Mouse (Mus musculus): ENCODE data around the gene Notch1. TPM values are rescaled to one million over a fixed set of nuclear protein-coding genes. Genes with fewer than 3 reads are reported as not detected.
A peak's percentile ranks its signal among the peaks of the same experiment; 100 is the strongest.

Gene Notch1
- total RNA-seq, 2 experiments from 2014 or later = 48.4 to 52.9 TPM

GRCm38 (mm10) chr2:26449121-26450060 lies 67.1 kb downstream of the Notch1 start:
- DNase-seq (ENCODE audit: low spot score in 2 of 2) = peak; percentile 58 to 76

GRCm38 (mm10) chr2:26447451-26447850 lies 69.0 kb downstream of the Notch1 start:
- DNase-seq (ENCODE audit: low spot score in 2 of 2) = no peak

- DNase-seq (ENCODE audit: low spot score in 2 of 2) = no peak
Measured at GRCm38 (mm10) chr2:26446671-26447070, 69.8 kb downstream of the Notch1 start.

GRCm38 (mm10) chr2:26445666-26446445 lies 70.6 kb downstream of the Notch1 start:
- DNase-seq (ENCODE audit: low spot score in 2 of 2) = peak; percentile 74 to 91

- DNase-seq (ENCODE audit: low spot score in 2 of 2) = peak; percentile 99 to 100
Measured at GRCm38 (mm10) chr2:26444946-26445665, 71.4 kb downstream of the Notch1 start, which contains the start of gene Sec16a. Sec16a (minus strand) TSS chr2:26445216.

- DNase-seq (ENCODE audit: low spot score in 2 of 2) = no peak
Measured at GRCm38 (mm10) chr2:26444368-26444767, 72.1 kb downstream of the Notch1 start.

- DNase-seq (ENCODE audit: low spot score in 2 of 2) = no peak
Measured at GRCm38 (mm10) chr2:26443876-26444275, 72.6 kb downstream of the Notch1 start.

- DNase-seq (ENCODE audit: low spot score in 2 of 2) = no peak
Measured at GRCm38 (mm10) chr2:26442843-26443242, 73.6 kb downstream of the Notch1 start.

- DNase-seq (ENCODE audit: low spot score in 2 of 2) = peak in 1 of 2 experiments; percentile 14
Measured at GRCm38 (mm10) chr2:26441688-26442087, 74.8 kb downstream of the Notch1 start.

GRCm38 (mm10) chr2:26441261-26441660 lies 75.2 kb downstream of the Notch1 start:
- peak in 1 of 2 experiments; percentile 13 for DNase-seq (ENCODE audit: low spot score in 2 of 2)

GRCm38 (mm10) chr2:26439671-26440070 lies 76.8 kb downstream of the Notch1 start:
- no peak for DNase-seq (ENCODE audit: low spot score in 2 of 2)

- no peak for DNase-seq (ENCODE audit: low spot score in 2 of 2)
Measured at GRCm38 (mm10) chr2:26438373-26438772, 78.1 kb downstream of the Notch1 start.

GRCm38 (mm10) chr2:26437221-26437620 lies 79.2 kb downstream of the Notch1 start:
- DNase-seq (ENCODE audit: low spot score in 2 of 2) = no peak

GRCm38 (mm10) chr2:26434791-26435572 lies 81.5 kb downstream of the Notch1 start:
- DNase-seq (ENCODE audit: low spot score in 2 of 2) = no peak

- no peak for DNase-seq (ENCODE audit: low spot score in 2 of 2)
Measured at GRCm38 (mm10) chr2:26429851-26430250, 86.6 kb downstream of the Notch1 start.

- DNase-seq (ENCODE audit: low spot score in 2 of 2) = no peak
Measured at GRCm38 (mm10) chr2:26424541-26424940, 91.9 kb downstream of the Notch1 start.

- no peak for DNase-seq (ENCODE audit: low spot score in 2 of 2)
Measured at GRCm38 (mm10) chr2:26423086-26423485, 93.4 kb downstream of the Notch1 start.

GRCm38 (mm10) chr2:26421969-26422368 lies 94.5 kb downstream of the Notch1 start:
- DNase-seq (ENCODE audit: low spot score in 2 of 2) = no peak

- no peak for DNase-seq (ENCODE audit: low spot score in 2 of 2)
Measured at GRCm38 (mm10) chr2:26418120-26418519, 98.3 kb downstream of the Notch1 start.

GRCm38 (mm10) chr2:26417066-26417465 lies 99.4 kb downstream of the Notch1 start:
- no peak for DNase-seq (ENCODE audit: low spot score in 2 of 2)
